Mouse (Mus musculus) spleen, postnatal 36 days (tissue): ENCODE measurements around the gene Adap2.
A peak's percentile ranks its signal among the peaks of the same experiment; 100 is the strongest.
"Not testable (repeated sequence)": the region's sequence is repeated elsewhere in the genome, so short reads cannot be mapped to it uniquely, and the experiment has no call there.

Source experiments
- DNase-seq, 2 experiments: peaks; one replicate each; pipeline ENCODE4 v3.0.0; 2022; ENCODE audit warnings: low spot score in 2 of 2, mixed read lengths in 1 of 2

Adap2 gene

DNA sequence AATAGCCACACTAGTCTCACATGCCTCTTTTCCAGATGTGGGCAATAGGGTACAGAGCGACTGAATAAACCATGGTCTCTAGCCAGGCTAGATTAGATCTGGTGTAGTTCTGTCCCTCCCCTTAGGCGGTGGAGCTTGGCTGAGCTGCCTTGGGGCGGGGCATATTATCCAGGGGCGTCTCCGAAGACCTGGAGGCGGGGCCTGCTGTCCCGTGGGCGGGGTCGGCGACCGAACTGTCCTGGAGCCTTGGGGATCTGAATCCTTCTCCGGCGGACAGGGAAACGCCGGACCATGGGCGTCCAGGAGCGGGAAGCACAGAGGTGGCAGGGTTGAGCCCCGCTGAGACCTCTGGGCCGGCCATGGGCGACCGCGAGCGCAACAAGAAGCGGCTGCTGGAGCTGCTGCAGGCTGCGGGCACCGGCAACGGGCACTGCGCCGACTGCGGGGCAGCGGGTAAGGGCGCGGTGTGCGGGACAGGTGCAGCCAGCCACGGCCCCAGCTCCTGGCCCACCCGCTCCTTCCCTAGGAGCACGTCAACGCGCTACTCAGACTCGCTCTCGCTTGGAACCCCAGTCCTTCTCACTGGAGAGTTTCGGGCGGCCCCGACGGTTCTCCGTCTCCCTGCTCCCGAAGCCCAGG lies at the start of gene Adap2:
Gene Adap2, plus strand, starts transcription at position 249 of the 639 bp plus-strand sequence.
- peak; percentile 85 to 87 for DNase-seq

DNA sequence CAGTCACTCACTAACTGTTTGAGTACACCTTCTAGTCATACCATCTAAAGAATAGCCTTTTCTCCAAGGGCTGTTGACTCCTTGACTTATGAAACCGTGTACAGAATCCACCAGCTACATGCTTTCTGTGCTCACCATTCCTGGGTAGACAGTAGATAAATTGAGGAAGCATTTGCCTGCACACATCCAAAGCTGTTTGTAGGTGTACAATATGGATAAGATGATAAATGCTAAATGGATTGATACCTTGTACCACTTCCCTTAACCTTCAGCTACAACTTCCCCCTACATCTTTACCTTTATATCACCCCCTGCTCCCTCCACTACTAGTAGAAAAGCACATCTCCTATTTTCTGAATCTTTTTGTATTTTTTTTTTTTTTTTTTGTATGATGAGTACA lies 49.5 kb upstream of the Adap2 start:
- DNase-seq, result no peak

DNA sequence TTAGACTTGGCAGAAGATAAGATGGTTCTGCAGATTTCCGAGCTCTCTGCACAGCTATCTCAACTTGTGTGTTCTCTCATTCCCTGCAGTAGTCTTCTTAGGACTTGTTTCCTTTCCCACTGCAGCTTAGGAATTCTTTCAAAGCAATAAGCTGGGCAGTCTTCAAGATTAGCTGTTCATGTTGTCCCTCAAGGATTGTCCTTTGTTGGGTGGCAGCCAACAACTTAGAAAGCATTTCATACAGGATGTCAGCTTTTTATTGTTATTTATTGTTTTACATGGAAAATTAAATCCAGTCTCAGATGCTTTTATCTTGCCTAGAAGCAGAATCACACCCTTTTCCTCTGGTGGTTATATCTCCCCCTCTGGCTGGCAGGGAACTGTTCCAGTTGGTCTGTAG lies 37.5 kb upstream of the Adap2 start:
- DNase-seq, result no peak

DNA sequence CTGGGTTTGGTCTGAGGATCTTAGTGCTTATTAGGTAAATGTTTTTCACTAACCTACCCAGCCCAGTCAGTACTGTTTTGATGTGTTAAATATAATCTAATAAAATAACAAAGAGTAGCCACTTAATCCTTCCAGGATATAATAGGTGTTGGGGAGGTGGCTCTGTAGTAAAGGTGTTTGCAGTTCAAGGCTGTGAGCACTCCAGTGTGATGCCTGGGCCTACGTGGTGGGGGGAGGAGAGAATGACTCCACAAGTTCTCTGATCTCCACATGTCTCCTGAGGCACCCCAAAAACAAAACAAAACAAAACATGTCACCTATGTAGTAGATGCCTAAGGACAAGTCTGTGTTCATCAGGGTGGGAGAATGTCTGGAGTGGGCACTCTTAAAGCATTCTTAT lies 21.9 kb upstream of the Adap2 start:
- DNase-seq, result no peak

DNA sequence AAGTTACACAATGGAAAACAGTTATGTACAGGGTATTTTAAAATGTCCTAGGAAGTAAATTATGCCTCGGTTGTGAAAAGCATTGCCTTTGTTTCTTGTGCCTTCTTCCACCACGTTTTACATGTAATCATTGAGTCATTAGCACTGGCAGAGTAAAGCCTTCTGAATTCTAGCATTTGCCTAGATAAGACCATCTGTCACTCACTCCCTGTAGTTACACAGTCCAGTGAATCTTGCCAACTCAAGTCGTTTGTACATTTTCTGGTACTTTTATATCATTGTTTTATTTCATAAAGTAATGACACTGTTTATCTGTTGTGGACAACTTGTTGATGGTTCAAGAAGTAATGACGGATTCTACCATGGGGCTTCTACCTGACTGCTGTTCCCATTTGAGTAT lies 19.2 kb upstream of the Adap2 start:
- no peak for DNase-seq

DNA sequence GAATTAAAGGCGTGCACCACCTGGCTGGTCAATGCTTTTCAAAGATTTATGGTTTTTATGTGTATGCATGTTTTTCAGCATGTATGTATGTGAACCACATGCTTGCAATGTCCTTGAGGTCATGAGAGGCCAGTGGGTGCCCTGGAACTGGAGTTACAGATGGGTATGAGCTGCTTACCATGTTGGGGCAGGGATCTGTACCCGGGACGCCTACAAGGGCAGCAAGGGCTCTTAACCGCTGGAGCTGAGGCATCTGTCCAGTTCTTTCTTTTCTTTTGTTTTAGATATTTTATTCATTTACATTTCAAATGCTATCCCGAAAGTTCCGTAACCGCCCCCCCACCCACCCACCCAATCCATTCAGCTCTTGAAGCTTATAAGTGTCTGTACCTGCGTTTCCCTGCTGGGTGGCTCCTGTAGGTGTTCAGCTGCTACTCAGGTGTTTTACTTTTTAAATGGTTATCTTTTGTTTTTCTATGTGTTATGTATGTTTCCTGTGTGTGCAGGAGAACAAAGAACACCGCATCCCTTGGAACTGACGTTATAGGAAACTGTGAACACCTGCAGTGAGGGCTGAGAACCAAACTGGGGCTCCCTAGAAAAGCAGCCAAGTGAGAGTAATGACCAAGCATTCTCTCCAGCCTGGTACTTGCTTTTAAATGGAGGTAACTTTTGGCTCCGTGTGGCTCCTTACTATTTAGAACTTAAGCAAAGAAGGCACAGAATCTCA lies 17.8 kb upstream of the Adap2 start:
- no peak for DNase-seq

DNA sequence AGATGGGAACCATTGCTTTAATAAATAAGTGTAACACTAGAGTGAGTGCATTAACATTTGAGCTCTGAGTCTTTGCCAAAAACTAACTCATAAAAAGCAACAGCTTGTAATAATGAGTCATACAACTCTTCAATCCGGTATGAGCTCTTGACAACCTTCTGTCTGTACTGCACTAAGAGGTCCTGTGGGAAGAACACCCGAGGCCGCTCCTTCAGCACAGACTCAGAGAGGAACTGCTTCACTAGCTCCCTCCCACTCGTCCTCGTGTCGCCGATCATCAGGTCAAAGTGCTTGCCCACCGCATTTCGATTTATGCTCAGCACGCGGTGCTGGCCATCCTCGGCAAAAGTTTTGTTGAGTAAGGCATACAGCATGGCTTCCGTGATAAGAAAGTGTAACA lies 17.1 kb upstream of the Adap2 start:
- DNase-seq, result no peak

DNA sequence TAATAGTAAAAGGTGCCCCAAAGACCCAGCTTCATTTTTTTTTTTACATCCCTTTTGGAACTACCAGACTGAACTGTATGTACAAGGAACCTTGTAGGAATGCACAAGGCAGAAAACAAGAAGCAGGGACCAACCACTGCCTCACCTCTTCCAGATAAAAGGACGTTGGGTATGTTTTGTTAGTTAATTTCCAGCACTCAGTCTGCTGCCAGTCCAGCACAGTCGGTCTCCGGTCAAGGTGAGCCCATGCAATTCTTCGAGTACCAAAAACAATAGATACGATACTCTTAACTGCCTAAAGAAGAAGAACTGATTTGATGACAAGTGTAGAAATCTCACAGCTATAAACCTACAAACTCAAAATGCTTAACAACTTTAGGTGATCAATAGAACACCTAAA lies 16.1 kb upstream of the Adap2 start:
- DNase-seq, result no peak

DNA sequence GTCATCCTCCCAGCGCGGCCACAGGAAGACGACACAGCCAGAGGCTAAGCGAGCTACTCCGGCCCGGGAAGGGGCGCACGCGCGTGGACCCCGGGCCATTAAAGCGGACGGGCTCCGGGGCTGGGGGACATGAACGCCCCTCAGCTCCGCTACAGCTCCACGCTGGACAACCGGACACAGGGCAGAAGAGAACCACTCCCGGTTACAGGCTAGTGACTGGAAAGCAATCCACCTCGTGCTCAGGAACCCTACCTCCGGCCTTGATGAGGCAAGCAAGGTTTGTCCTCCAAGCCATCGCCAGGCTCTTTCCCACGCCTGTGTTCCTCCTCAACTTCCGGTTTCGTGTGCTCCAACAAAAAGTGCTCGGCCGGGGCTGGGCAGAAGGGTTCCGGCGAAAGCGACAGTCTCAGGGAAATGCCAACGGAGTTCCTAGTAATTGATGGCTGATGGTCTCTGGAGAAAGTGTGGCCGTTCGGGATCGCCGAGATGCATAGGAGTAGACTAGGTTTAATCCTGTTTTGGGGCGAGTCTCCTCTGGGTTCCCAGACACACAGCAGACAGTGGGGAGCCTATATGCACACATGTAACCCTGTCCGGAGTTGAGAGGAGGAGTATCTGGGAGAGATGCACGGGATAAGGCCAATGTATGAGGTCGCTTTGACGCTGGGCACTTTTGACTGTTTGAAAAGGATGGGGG lies 11.9 kb upstream of the Adap2 start, which contains the start of gene Tefm:
Gene Tefm, minus strand, starts transcription at position 351 of the 697 bp plus-strand sequence.
- peak; percentile 66 to 79 for DNase-seq

DNA sequence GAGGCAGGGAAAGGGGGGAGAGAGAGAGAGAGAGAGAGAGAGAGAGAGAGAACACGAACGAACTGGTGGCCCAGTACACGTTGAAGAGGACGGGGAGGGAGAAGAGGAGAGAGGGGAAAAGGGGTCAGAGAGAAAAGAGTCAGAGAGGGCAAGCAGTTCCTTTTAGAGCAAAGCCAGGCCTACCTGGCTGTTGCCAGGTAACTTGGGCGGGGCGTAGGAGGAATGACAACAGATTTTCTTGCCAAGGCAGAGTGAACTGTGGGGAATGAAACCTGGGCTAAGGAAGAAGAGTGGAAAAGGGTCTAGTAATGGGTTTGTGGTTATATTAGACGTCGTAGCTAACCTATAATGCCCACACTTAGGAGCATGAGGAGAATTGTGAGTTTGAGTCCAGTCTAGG lies 11.0 kb upstream of the Adap2 start:
- DNase-seq, result no peak

DNA sequence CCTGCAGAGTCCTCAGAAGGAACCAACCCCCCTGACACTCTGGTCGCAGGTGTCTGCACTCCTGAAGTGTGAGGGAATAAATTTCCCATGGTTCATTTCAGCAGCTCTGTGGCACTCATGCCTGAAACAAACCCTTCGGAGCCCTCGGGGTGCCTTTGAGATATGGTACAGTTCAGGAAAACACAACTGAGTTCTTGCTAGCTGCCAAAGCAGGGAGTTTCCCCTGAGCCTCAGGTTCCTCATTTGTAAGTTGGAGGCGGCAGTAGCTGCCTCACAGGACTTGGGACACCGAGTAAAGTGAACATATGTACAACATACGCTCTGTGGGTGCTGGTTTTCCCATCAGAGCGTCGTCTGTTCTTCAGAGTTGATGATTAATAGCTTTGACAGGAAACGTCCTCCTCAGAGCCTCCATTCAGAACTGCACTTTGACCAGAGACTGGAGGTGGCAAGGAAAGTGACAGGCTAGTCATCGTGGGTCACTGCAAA lies 8.1 kb upstream of the Adap2 start:
- peak; percentile 67 to 73 for DNase-seq

DNA sequence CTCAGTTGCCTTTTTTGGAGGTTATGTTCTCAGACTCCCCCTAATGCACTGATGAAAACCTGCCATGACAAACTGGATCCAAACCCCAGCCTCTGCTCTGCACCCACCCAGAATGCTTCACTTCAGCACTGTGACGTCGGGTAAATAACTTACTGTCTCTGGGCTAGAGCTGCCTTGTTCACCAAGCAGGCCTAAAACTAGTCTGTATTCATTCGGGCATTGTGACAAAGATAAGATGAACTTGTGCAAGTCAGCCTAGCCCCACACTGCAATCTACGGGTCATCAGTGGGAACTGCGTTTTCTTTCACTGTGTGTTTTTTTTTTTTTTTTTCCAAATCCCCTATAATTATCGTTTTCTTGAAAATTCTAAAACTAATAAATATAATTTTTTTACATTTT lies 6.2 kb upstream of the Adap2 start:
- DNase-seq, result no peak

DNA sequence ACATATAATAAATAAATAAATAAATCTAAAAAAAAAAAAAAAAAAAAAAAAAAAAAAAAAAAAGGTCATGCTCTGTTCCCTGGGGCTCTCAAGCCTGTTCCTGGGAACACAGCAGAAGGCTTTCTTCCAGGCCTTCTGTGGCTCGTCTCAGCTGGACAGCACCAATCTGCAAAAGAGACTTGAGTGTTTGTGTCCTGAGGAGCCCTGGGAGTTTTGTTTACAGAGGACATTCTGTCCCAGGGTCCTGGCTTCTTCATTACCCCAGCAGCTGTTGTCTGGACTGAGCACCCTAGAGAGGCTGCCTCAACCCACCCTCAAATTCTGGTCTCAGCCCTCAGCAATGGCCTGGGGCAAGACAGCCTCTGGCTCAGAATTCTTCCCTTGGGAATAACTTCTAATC lies 5.6 kb upstream of the Adap2 start:
- DNase-seq, result no peak

DNA sequence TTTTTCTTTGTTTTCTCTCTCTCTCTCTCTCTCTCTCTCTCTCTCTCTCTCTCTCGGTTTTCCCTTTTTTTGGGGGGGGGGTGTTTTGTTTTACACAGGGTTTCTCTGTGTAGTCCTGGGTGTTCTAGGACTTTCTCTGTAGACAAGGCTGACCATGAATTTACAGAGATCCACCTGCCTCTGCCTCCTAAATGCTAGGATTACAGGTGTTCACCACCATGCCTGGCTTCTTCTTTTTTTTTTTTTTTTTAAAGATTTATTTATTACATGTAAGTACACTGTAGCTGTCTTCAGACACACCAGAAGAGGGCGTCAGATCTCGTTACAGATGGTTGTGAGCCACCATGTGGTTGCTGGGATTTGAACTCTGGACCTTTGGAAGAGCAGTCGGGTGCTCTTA lies 4.9 kb upstream of the Adap2 start:
- DNase-seq, result not testable (repeated sequence)

DNA sequence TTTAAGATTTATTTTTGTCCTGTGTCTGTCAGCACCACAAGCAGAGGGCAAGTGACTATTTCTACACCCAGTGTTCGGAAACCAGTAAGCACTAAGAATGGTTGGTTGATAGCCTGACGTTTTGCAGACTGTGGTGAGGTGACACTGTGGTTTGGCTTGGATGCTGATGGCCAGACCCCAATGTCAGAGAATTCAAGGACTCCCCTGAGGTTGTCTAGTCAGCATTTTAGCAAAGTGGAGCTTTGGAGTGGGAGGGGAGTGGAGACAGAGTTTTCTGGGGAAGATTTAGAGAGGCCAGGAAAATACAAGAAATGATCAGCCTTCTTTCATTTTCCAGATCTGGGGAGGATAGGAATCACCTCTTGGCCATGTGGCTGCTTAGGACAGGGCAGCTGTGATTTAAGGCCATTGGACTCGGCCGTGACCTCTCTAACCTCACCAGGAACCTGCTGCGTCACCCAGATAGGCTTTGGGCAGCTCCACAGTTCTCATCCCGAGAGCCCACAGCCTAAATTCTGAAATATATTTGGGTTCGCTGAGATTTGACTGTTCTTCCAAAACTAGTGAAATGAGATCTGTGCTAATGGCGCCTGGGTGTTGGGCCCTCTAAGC lies 4.4 kb upstream of the Adap2 start:
- DNase-seq, result no peak

DNA sequence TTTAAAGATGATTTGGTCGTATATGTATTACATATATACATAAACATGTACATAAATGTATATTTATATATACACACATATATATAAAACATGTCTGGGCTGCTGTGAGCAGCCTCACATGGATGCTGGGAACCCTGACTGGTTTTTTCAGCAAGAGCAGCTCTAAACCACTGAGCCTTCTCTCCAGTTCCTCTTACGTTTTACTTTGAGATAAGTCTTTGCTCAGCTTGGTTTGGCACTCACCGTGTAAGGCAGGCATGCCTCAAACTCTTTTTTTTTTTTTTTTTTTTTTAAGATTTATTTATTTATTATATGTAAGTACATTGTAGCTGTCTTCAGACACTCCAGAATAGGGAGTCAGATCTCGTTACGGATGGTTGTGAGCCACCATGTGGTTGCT lies 3.3 kb upstream of the Adap2 start:
- DNase-seq, result no peak

DNA sequence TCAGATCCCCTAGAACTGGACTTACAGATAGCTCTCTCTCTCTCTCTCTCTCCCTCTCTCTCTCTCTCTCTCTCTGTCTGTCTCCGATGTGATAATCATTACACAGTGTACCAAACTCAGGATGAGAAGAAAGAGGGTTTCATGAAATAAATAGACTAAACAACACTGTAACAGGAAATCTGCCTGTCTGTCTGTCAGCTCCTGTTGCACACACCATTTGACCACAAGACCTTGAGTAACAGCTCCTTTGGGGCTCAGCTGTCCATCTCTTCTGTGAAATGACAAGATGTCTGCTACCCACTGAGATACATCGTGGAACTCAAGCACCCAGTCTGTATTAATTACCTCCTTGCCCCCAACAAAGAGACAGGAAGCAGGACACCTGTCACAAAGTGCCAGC lies 2.4 kb upstream of the Adap2 start:
- DNase-seq, result no peak

DNA sequence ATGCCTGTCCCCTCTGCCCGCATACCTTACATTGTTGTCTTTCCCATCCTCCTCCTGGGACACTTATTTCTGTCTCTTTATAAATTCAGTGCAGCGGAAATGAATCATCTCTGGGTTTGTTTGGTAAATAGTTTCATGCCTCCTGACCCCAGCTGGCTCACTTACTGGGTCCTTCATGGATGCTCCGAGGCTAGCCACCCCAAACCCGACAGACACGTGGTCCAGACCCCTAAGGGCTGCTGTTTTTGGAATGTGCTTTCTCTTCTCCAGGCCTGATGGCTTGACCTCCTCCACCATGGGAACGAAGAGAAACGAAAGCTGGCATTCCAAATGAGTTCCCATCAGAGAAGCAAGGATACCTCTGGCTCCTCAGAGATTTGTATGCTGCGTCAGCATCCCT lies 1.5 kb upstream of the Adap2 start:
- no peak for DNase-seq

DNA sequence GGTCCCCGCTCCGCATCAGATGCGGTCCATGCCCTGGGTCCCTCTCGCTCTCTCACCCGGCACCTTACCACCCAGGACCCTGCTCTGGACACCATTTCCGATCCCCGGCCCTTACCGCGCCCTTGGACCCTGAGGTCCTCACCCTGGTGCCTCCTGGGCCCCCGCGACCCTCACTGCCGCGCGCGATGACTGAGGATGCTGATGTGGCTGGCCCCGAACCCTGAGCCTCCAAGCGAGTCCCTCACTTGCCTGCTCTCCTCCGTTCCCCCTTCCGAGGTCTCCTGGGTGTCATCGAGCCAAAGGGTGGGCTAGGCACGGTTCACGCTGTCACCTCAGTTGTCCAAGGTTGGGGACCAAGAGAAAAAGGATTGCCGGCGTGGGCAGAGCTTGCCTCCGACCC lies 596 bp downstream of the Adap2 start:
- no peak for DNase-seq

DNA sequence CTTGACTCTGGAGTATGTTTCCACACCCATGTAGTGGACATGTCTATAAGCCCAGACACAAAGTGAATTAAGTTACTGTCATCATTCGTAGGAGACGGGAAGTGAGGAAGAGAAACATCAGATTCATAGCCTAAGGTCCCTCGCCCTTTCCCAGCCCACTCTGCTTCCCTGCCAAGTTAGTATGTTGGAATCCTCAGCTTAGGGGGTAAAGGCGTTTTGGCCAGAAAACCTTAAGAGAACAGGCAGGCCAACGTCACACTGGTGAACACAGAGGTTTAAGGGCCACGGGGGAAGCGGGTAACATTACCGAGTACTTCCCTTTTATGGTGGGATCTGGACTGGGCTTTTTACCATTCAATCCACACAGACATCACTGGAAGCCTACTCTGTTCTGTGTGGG lies 1.6 kb downstream of the Adap2 start:
- DNase-seq, result no peak

DNA sequence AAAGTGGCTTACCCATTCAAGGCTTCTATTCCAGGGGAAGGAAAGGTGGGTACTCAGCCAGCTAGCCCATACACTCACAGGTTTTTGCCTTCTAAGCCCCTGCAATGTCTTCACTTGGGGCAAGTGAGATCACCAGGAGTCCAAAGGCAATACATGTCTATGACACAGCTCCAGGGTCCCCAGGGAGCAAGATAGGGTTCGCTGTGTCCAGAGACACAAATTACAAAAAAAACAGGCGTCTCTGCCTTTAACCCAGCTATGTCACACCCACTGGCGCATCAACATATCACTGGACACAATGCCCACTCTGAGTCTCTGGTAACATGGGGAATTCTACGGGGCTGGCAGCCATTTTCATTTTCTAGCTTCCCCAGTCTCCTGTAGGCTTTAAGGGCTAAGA lies 2.1 kb downstream of the Adap2 start:
- DNase-seq, result no peak

DNA sequence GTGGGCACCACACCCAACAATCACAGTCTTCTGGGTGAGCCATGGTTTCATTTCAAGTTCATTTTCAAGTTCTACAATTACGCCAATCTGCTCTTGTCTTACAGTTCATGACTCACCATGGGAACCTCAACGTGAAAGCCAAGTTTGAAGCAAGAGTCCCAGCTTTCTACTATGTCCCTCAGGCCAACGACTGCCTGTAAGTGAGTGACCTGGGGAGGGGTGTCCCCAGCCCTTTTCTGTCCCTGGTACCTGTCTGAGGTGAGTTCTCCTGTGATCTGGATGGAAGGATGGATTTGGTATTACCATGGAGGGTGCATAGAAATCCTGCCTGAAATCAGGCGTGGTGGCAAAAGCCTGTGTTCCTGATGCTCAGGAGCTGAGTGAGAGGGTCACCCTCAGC lies 2.9 kb downstream of the Adap2 start:
- DNase-seq, result no peak
